Mouse (Mus musculus): ENCODE results near the gene Ikzf1.

DNA sequence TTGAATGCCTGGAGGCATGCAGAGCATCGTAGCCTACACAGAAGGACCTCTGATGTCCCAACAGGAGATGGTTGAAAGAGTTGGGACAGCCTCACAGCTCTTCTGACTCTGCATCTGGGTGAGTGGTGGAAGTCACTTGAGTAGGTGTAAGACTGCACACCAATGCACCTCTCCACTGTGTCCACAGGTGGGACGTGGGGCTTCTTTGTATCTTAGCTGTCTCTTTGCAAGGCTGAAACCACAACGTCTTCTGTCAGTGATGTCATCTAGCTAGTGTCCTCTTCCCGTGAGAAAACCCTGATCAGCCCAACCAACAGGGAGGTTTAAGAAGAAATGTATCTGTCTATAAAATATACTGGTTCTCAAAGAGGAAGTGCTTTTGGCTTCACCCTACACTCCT, 52.1 kb downstream of the Ikzf1 start:
- no peak for TF ChIP-seq CTCF (conservative IDR thresholded peaks at IDR 0.05; ENCODE audit: low read length)
- TF ChIP-seq POU5F1 (IDR thresholded peaks at IDR 0.05; ENCODE audit: borderline replicate concordance, low read length), result no peak
- TF ChIP-seq NANOG (IDR thresholded peaks at IDR 0.05; ENCODE audit: borderline replicate concordance, low read length), result no peak

All from E14TG2a.4 (cell line).